Mouse (Mus musculus): ENCODE measurements around the gene Gas8.
"Not testable (repeated sequence)": the region's sequence is repeated elsewhere in the genome, so short reads cannot be mapped to it uniquely, and the experiment has no call there.

Gas8 gene

GRCm38 (mm10) chr8:123518667-123519066 is at the start of gene Gas8:
TSS of gene Gas8 (plus strand) at chr8:123518834.
- peak; percentile 97 for DNase-seq (ENCODE audit: low read depth)

GRCm38 (mm10) chr8:123472991-123473390 is 45.6 kb upstream of the Gas8 start:
- DNase-seq (ENCODE audit: low read depth) = not testable (repeated sequence)

- not testable (repeated sequence) for DNase-seq (ENCODE audit: low read depth)
Observed at GRCm38 (mm10) chr8:123474549-123474948, 44.1 kb upstream of the Gas8 start.

GRCm38 (mm10) chr8:123476911-123477736 is 41.5 kb upstream of the Gas8 start:
- peak; percentile 37 for DNase-seq (ENCODE audit: low read depth)

- peak; percentile 93 for DNase-seq (ENCODE audit: low read depth)
Observed at GRCm38 (mm10) chr8:123477737-123478258, 40.8 kb upstream of the Gas8 start, which contains the start of gene Afg3l1. TSS of gene Afg3l1 (plus strand) at chr8:123477903.

- peak; percentile 78 for DNase-seq (ENCODE audit: low read depth)
Observed at GRCm38 (mm10) chr8:123478456-123479218, 40.0 kb upstream of the Gas8 start.

GRCm38 (mm10) chr8:123482627-123483026 is 36.0 kb upstream of the Gas8 start:
- DNase-seq (ENCODE audit: low read depth) = peak; percentile 28

GRCm38 (mm10) chr8:123491280-123492075 is 27.2 kb upstream of the Gas8 start:
- no peak for DNase-seq (ENCODE audit: low read depth)

GRCm38 (mm10) chr8:123492898-123493297 is 25.7 kb upstream of the Gas8 start:
- DNase-seq (ENCODE audit: low read depth) = no peak

GRCm38 (mm10) chr8:123497699-123498098 is 20.9 kb upstream of the Gas8 start:
- peak; percentile 26 for DNase-seq (ENCODE audit: low read depth)

GRCm38 (mm10) chr8:123498963-123499362 is 19.7 kb upstream of the Gas8 start:
- DNase-seq (ENCODE audit: low read depth) = no peak

GRCm38 (mm10) chr8:123499556-123499955 is 19.1 kb upstream of the Gas8 start:
- DNase-seq (ENCODE audit: low read depth) = no peak

GRCm38 (mm10) chr8:123502192-123502591 is 16.4 kb upstream of the Gas8 start:
- DNase-seq (ENCODE audit: low read depth) = no peak

GRCm38 (mm10) chr8:123503801-123504467 is 14.7 kb upstream of the Gas8 start:
- DNase-seq (ENCODE audit: low read depth) = no peak

- DNase-seq (ENCODE audit: low read depth) = no peak
Observed at GRCm38 (mm10) chr8:123504591-123505195, 13.9 kb upstream of the Gas8 start.

GRCm38 (mm10) chr8:123505267-123505666 is 13.4 kb upstream of the Gas8 start:
- no peak for DNase-seq (ENCODE audit: low read depth)

GRCm38 (mm10) chr8:123505695-123506094 is 12.9 kb upstream of the Gas8 start:
- DNase-seq (ENCODE audit: low read depth) = no peak

- DNase-seq (ENCODE audit: low read depth) = no peak
Observed at GRCm38 (mm10) chr8:123507153-123507552, 11.5 kb upstream of the Gas8 start.

GRCm38 (mm10) chr8:123510819-123511218 is 7.8 kb upstream of the Gas8 start:
- no peak for DNase-seq (ENCODE audit: low read depth)

- DNase-seq (ENCODE audit: low read depth) = no peak
Observed at GRCm38 (mm10) chr8:123514136-123514535, 4.5 kb upstream of the Gas8 start.
